Mouse (Mus musculus): ENCODE results near the gene Olfr322. TPM values are rescaled to one million over a fixed set of nuclear protein-coding genes. Genes with fewer than 3 reads are reported as not detected.

Gene Olfr322
- polyA plus RNA-seq, 1 experiment = not detected

DNA sequence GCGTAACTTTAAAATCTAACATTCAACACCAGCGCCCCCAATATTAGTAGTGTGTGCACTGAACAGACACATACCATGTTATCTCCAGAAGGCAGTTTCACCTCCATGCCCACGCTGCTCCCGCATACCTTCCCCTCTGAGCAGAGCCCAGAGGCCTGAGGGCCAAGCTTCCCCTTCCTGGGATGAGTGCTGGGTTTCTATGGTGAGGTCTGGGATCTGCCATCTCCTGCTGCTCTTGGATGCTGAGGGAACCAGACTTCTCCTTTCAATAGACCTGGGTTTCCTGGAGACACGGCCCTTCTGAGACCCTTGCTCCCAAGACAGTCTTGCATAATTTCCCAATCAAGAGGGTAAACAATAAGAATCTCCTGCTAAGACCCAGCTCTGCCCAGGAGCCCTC, 28.2 kb upstream of the Olfr322 start, which contains the start of gene Olfr323:
TSS of gene Olfr323 (minus strand) at position 101 of the 400 bp plus-strand sequence.
- no peak within 1 kb of the TSS for H3K27ac ChIP-seq (ENCODE audit: insufficient read depth, low read depth, low read length)
- TF ChIP-seq POLR2A (IDR thresholded peaks at IDR 0.05; ENCODE audit: low read depth, low read length) = no peak
- no peak for TF ChIP-seq CTCF (IDR thresholded peaks at IDR 0.05; ENCODE audit: extremely low read depth, insufficient read length, insufficient replicate concordance, low read depth, low read length)
- H3K4me1 ChIP-seq (ENCODE audit: control insufficient read depth, insufficient read depth, insufficient read length, low read length) = peaks cover 18% of the 10 kb centered on the region; the same call in 1 of the 2 replicates
- H3K36me3 ChIP-seq (ENCODE audit: control insufficient read depth, insufficient read depth, low read length) = no peaks in the 10 kb centered on the region
- 43% methylated on average over 5 of the region's 5 CpGs for WGBS
- H3K4me3 ChIP-seq (ENCODE audit: low read depth, low read length) = no peak within 1 kb of the TSS
- H3K27me3 ChIP-seq (ENCODE audit: control insufficient read depth, insufficient read depth, low read length) = no peaks in the 10 kb centered on the region

DNA sequence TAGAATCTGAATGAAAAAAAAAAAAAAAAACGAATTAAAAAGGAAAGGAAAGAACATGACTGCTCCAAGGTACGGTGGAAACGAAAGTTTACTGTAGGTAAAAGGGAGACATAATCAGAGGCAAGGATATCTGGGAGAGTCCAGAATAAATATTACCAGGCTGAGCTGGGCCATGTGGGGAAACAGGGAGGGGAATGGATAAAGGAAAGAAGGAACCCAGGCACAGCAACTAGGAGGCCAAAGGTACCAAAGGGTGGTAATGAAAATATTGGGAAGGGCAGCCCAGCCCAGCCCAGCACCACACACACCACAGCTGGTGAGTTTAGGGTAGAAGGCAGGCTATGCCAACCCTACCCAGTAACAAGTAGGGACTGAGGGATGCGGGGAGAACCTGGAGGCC, 23.7 kb upstream of the Olfr322 start:
- WGBS = 25% methylated on average over 4 of the region's 4 CpGs
- Histone ChIP-seq H3K27ac (ENCODE audit: insufficient read depth, low read depth, low read length) (peak overlapping the region; percentile 61; the same call in 1 of the 2 replicates), H3K27me3 (ENCODE audit: control insufficient read depth, insufficient read depth, low read length) (no peaks in the 10 kb centered on the region), H3K4me3 (ENCODE audit: low read depth, low read length) (no peak overlapping the region), H3K4me1 (ENCODE audit: control insufficient read depth, insufficient read depth, insufficient read length, low read length) (peaks cover 13% of the 10 kb centered on the region; the same call in 1 of the 2 replicates), H3K36me3 (ENCODE audit: control insufficient read depth, insufficient read depth, low read length) (no peaks in the 10 kb centered on the region)
- no peak for TF ChIP-seq CTCF (IDR thresholded peaks at IDR 0.05; ENCODE audit: extremely low read depth, insufficient read length, insufficient replicate concordance, low read depth, low read length)

DNA sequence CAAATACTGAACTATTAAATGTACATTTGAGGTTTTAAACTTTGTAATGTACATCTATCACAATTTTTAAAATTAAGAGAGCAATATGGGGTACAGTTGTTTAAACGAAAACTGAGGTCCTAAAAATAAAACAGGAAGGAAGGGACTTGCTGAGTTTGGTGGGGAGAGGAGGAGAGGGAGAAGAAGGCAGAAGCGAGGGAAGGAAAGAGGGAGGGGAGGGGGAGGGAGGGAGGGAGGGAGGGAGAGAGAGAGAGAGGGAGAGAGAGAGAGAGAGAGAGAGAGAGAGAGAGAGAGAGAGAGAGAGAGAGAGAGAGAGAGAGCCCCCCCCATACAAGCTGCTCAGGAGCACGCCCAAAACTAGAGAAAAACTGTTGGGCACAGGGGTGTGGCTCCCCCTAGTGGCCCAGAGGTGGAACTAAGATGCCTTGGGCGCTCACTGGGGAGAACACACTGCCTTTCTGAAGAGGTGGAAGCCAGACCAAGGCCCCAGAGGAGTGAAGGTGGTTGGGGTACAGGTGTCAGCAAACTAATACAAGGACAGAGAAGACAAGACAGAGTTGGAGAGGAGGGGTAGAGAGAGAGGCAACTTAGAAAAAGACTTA, 22.1 kb upstream of the Olfr322 start:
- WGBS = 11% methylated on average over 4 of the region's 4 CpGs

DNA sequence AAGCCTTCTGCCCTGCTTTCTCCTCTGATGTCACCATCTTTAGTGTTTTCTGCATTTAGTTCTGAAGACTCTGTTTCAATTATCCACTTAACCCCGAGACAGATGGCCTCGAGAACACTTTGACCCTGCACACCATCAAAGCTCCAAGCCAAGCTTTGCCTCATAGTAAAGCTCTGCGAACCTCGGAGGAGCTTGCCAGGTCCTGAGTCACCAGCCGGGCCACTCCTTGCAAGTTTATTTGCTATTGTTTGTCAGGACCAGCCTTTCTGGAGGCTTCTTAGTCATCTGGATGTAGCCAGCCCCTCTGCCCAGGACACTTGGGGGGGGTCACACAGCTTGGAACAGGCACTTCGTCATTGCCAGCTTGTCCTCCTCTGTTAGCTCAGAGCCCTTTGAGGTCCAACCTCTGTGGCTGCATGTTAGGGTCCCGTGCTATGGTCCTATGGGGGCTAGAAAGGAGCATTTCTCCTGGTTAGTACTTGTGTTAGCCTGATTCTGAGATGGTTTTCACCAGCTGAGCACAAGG, 20.3 kb upstream of the Olfr322 start:
- Histone ChIP-seq H3K27ac (ENCODE audit: insufficient read depth, low read depth, low read length) (no peak overlapping the region), H3K4me3 (ENCODE audit: low read depth, low read length) (no peak overlapping the region), H3K4me1 (ENCODE audit: control insufficient read depth, insufficient read depth, insufficient read length, low read length) (peaks cover 8% of the 10 kb centered on the region), H3K27me3 (ENCODE audit: control insufficient read depth, insufficient read depth, low read length) (peaks cover 6% of the 10 kb centered on the region), H3K36me3 (ENCODE audit: control insufficient read depth, insufficient read depth, low read length) (no peaks in the 10 kb centered on the region)
- WGBS = 24% methylated on average over 7 of the region's 7 CpGs
- TF ChIP-seq POLR2A (IDR thresholded peaks at IDR 0.05; ENCODE audit: low read depth, low read length) (no peak), CTCF (IDR thresholded peaks at IDR 0.05; ENCODE audit: extremely low read depth, insufficient read length, insufficient replicate concordance, low read depth, low read length) (no peak)

More for the DNA sequence above, 22.1 kb upstream of the Olfr322 start:
- TF ChIP-seq CTCF (IDR thresholded peaks at IDR 0.05; ENCODE audit: extremely low read depth, insufficient read length, insufficient replicate concordance, low read depth, low read length) (peak; percentile 85), POLR2A (IDR thresholded peaks at IDR 0.05; ENCODE audit: low read depth, low read length) (no peak; the same call in 1 of the 2 replicates)
- no peak overlapping the region for H3K4me3 ChIP-seq (ENCODE audit: low read depth, low read length)
- no peak overlapping the region for H3K27ac ChIP-seq (ENCODE audit: insufficient read depth, low read depth, low read length)
- H3K27me3 ChIP-seq (ENCODE audit: control insufficient read depth, insufficient read depth, low read length) = peaks cover 6% of the 10 kb centered on the region
- no peaks in the 10 kb centered on the region for H3K36me3 ChIP-seq (ENCODE audit: control insufficient read depth, insufficient read depth, low read length)
- H3K4me1 ChIP-seq (ENCODE audit: control insufficient read depth, insufficient read depth, insufficient read length, low read length) = peaks cover 15% of the 10 kb centered on the region

DNA sequence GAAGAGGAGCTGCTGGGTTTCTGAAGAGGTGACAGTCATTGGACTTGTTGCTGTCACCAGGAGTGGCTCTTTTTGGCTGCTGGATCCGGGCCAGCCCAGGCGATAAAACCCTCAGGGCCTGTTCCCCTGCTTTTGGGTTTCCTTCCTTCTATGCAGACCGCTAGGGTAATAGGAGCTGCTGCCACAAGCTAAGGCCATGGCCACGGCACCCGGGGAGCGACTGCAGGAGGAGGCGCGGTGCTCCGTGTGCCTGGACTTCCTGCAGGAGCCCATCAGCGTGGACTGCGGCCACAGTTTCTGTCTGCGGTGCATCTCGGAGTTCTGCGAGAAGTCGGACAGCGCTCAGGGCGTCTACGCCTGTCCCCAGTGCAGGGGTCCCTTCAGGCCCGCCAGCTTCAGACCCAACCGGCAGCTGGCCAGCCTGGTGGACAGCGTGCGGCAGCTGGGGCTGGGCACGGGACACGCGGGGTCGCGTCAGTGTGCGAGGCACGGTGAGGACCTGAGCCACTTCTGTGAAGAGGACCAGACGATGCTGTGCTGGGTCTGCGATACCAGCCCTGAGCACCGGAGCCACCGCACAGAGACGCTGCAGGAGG, 18.2 kb upstream of the Olfr322 start, which contains the start of gene Trim58:
TSS of gene Trim58 (plus strand) at position 194 of the 596 bp plus-strand sequence.
- no peak within 1 kb of the TSS for H3K27ac ChIP-seq (ENCODE audit: insufficient read depth, low read depth, low read length)
- no peaks in the 10 kb centered on the region for H3K36me3 ChIP-seq (ENCODE audit: control insufficient read depth, insufficient read depth, low read length)
- peaks cover 6% of the 10 kb centered on the region for H3K27me3 ChIP-seq (ENCODE audit: control insufficient read depth, insufficient read depth, low read length)
- H3K4me3 ChIP-seq (ENCODE audit: low read depth, low read length) = peak within 1 kb of the TSS; percentile 27
- WGBS = 2% methylated on average over 34 of the region's 34 CpGs
- peaks cover 6% of the 10 kb centered on the region for H3K4me1 ChIP-seq (ENCODE audit: control insufficient read depth, insufficient read depth, insufficient read length, low read length)
- no peak for TF ChIP-seq POLR2A (IDR thresholded peaks at IDR 0.05; ENCODE audit: low read depth, low read length)
- no peak for TF ChIP-seq CTCF (IDR thresholded peaks at IDR 0.05; ENCODE audit: extremely low read depth, insufficient read length, insufficient replicate concordance, low read depth, low read length)

DNA sequence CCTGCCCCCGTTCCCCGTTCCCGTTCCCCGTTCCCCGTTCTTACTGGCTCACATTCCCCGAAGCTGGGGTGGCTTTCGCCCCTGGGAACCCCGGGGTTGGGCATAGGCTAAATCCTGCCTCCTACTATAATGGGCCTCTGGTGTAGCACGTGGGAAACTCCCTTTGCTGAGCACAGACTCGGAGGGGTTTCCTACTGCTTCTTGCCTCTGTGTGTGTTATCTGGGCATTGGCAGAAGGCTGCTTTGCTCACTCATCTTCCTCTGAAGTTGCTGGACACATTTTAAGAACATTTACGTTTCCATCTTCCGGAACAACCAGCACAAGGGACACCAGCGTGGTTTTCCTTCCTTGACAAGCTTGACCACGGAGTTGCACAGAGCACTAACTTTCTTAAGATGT, 17.5 kb upstream of the Olfr322 start:
- H3K27me3 ChIP-seq (ENCODE audit: control insufficient read depth, insufficient read depth, low read length) = peaks cover 6% of the 10 kb centered on the region
- TF ChIP-seq CTCF (IDR thresholded peaks at IDR 0.05; ENCODE audit: extremely low read depth, insufficient read length, insufficient replicate concordance, low read depth, low read length) (no peak), POLR2A (IDR thresholded peaks at IDR 0.05; ENCODE audit: low read depth, low read length) (no peak)
- H3K4me3 ChIP-seq (ENCODE audit: low read depth, low read length) = no peak overlapping the region
- 59% methylated on average over 14 of the region's 14 CpGs for WGBS
- H3K36me3 ChIP-seq (ENCODE audit: control insufficient read depth, insufficient read depth, low read length) = no peaks in the 10 kb centered on the region
- no peak overlapping the region for H3K27ac ChIP-seq (ENCODE audit: insufficient read depth, low read depth, low read length)
- peaks cover 6% of the 10 kb centered on the region for H3K4me1 ChIP-seq (ENCODE audit: control insufficient read depth, insufficient read depth, insufficient read length, low read length)

DNA sequence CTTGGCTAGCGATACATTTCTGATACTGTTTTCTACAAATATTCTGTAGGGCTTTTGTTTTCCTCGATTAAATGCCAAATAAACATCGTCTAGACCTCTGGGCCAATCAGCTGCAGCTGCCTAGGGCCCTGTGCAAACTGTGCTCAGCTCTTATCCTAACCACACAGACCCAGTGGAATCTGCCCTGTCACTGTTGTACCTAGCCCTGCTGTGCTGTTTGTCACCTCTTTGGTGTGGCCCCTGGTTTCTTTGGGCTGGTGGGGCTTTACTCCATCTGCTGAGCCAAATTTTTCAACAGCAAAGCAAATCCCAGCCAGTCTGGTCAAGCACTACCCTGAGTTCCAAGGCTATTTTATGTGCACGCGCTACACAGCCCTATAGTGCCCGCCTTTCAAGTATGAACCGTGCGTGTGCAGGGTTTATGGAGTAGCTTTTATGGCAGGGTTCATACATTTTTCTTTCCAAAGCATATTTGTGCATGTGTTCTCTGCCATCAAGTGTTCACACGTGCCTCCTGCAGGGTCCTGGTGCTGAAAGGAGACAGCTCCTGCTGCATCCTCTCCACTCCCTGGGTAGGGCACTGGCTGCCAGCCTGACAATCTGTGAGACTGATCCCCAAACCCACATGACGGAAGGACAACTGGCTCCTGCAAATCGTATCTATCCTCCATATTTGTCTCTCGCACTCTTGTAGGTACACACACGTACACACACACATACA, 16.8 kb upstream of the Olfr322 start:
- Histone ChIP-seq H3K4me3 (ENCODE audit: low read depth, low read length) (no peak overlapping the region), H3K27ac (ENCODE audit: insufficient read depth, low read depth, low read length) (no peak overlapping the region), H3K4me1 (ENCODE audit: control insufficient read depth, insufficient read depth, insufficient read length, low read length) (peaks cover 6% of the 10 kb centered on the region), H3K36me3 (ENCODE audit: control insufficient read depth, insufficient read depth, low read length) (no peaks in the 10 kb centered on the region), H3K27me3 (ENCODE audit: control insufficient read depth, insufficient read depth, low read length) (peaks cover 6% of the 10 kb centered on the region)
- TF ChIP-seq POLR2A (IDR thresholded peaks at IDR 0.05; ENCODE audit: low read depth, low read length) (no peak), CTCF (IDR thresholded peaks at IDR 0.05; ENCODE audit: extremely low read depth, insufficient read length, insufficient replicate concordance, low read depth, low read length) (no peak)
- 82% methylated on average over 13 of the region's 13 CpGs for WGBS
